Mouse (Mus musculus): ENCODE data around the gene Lcn2. TPM values are rescaled to one million over a fixed set of nuclear protein-coding genes. Genes with fewer than 3 reads are reported as not detected.
A peak's percentile ranks its signal among the peaks of the same experiment; 100 is the strongest.

Gene Lcn2
- total RNA-seq, 2 experiments from 2014 or later, result 682 to 3,591 TPM

DNA sequence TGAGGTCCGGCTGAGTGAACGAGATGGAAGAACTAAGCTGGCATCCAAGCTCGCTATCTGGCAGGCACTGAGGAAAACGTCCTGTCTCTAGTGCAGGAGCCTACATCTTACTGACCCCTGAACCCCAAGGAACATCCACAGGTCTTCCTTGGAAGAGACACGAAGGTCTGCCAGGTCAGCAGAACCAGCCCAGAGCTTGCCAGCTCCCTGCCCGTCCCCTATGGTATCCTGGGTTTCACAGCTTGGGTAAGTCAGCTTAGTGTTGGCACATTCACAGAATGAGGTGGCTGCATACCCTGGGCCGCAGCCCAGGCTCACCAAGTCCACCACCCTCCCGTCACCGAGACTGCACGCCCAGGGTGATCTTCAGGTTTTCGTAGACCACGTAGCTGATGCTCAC is 27.7 kb upstream of the Lcn2 start:
- ATAC-seq (ENCODE audit: poor library complexity, severe bottlenecking), result no peak

DNA sequence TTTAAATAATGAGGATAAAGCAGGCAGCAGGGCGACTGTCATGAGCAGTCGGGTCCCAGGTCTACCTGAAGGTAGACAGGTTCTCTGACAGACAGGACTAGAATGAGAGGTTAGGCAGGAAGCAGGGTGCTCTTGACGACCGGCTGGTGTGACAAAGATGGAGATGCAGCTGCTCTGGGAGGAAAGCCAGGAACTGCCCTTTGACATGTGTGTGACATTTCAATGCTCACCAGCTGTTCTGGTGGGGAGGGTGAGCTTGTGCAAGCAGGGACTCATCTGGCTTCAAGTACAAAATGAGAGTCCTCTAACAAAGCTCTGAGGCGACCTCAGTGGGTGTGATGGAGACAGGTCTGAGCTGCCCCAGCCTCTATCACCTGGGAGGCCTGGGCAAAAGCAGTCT is 25.9 kb upstream of the Lcn2 start:
- no peak for ATAC-seq (ENCODE audit: poor library complexity, severe bottlenecking)

DNA sequence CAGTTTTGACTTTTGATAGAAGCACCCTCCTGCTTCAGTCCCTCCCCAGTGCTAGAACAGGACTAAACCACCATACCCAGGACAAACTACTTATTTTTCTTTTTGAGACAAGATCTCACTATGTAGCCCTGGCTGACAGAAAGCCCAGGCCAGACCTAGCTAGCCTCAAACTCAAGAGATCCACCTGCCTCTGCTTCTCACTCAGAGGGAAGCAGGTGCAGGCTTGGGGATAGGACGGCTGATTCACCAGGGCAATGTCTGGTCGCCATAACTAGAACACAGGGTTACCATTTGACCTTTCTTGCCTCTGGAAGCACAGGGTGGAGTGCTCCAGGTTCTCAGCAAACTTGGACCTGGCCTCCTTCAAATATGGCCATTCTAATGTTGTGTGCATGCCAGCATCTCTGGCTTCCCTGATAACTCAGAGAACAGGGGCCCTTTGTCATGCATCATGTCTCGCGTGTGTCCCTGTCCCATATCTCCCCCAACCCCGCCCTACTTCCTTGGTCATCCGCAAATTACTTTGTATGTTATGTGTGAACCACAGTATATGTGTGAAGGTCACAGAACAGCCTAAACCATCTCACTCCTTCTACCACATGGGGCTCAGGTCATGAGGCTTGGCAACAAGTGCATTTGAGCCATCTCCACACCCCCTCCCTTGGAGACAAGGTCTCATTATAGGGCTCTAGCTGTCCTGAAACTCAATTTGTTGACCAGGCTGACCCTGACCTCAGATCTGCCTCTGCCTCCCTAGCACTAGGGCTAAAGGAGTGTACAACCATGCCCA is 24.9 kb upstream of the Lcn2 start:
- ATAC-seq (ENCODE audit: poor library complexity, severe bottlenecking), result no peak

DNA sequence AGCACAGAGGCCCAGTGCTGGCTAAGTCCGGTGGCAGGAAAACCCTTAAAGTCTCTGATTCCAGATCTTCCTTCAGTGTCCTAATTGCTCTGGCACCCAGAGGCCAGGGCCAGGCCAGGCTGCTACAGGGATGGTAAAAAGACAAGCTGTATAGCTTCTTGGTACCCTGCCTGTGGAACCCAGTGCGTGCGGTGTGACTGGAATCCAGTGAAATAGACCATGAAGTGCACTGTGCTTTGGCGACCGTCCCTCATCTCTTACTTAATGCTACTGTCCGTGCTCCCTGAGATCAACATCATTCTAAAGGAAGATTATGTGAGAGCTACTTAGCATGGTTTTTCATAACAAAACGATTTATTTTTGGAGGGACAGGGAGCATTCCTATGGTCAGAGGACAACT is 23.4 kb upstream of the Lcn2 start:
- ATAC-seq (ENCODE audit: poor library complexity, severe bottlenecking), result no peak

DNA sequence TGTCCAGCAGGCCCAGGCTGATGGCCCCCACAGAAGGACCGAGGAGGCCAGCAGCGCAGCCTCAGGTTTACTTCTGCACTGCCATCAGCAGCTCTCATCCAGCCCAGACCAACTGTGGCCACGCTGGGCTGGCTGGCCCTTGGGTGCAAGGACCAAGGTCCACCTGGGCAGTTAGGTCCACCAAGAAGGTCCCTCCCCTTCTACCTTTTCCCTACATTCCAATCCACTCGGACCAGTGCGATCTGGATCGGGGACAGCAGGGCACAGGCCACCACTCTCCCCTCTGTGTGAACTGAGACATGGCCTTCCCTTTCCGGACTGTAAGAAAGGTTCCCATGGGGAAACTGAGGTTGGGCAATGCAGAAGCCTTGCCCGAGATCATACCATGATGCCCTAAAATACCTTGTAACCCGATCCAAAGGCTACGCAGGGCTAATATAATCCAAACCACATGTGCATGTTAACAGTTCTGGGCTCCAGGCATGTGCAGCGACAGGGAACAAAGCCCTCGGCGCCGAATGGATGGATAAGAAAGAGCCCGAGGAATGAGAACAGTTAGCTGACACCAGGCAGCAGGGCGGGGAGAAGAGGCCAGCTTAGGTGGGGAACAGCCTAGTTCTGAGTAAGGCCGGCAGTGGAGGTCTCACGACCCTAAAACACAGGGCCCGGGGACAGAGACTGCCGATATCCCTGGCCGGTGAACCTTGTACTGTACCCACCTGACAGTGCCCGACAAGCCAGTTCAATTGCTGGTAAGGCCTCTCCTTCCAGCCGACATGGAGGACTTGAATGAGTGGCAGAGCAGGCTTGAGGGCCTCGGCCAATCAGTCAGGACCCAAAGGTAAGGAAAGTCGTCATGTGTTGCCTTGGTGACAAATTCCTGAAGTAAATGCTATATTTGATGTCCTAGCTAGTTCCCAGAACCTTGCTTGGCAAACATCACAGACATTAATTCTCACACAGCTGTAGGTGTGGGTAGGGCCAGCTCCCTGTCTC is 20.7 kb upstream of the Lcn2 start:
- ATAC-seq (ENCODE audit: poor library complexity, severe bottlenecking), result no peak

DNA sequence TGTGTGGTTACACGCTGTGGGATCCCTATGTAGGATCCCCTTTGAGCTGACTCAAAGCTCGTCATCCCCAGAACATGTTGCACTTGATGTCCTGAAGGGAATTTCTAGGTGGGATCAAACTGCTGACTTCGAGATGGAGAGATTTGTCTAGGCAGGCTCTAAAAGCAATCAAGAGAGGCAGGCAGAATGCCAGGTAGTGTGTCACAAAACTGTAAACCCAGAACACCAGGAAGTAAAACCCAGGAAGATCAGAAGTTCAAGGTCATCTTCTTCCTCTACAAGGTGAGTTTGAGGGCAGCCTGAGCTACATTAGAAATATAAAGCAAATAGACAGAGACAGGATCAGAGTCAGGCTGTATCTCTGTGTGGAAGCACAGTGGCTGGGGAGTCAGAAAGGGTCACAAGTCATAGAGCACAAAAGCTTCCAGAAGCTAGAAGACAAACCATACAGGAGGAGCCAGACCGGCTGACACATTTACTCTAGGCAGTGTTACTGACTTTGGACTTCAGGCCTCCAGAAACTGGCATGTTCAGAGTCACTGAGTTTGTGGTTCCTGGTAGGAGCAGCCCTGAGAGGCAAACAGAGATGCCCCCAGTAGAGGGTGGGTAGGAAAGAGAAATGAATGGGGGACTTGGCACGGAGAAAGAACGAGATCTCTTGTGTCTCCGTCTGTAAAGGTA is 19.2 kb upstream of the Lcn2 start:
- no peak for ATAC-seq (ENCODE audit: poor library complexity, severe bottlenecking)

DNA sequence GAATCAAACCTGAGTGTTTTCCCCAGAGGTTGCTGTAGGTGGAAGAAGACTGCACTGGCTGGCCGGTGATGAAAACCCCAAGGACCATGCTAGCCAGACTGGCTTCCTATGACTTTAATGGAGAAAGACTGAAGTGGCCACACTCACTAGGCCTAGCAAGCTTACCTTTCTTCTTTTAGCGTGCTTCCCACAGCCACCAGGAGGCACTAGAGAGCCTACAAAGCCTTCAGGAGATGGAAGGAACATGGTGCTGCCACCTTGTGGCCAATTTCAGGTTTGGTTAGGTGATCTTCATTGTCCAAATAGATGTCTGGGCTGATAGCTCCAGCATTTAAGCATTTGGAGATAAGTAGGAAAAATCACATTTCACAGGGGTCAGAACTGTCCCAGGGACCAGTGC is 16.6 kb upstream of the Lcn2 start:
- peak; percentile 99 for ATAC-seq (ENCODE audit: poor library complexity, severe bottlenecking)

DNA sequence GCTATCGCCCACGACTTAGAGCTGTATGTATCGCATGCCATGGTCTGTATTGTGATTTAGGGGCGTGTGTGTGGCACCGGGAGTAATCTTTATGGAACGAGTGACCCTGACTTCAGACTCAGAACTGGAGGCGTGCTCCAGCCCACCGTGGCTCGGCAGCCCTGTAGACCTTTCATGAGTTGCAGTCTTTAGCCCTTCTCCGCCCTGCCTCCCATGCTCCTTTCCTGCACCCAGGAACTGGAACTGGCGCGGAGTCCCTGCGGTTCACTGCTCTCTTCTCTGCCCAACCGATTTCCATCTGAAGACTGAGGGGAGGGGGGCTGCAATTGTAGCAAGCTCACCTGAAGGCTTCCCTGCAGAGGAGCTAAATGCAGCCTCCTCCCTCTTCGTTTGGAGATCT is 8.6 kb upstream of the Lcn2 start:
- no peak for ATAC-seq (ENCODE audit: poor library complexity, severe bottlenecking)

DNA sequence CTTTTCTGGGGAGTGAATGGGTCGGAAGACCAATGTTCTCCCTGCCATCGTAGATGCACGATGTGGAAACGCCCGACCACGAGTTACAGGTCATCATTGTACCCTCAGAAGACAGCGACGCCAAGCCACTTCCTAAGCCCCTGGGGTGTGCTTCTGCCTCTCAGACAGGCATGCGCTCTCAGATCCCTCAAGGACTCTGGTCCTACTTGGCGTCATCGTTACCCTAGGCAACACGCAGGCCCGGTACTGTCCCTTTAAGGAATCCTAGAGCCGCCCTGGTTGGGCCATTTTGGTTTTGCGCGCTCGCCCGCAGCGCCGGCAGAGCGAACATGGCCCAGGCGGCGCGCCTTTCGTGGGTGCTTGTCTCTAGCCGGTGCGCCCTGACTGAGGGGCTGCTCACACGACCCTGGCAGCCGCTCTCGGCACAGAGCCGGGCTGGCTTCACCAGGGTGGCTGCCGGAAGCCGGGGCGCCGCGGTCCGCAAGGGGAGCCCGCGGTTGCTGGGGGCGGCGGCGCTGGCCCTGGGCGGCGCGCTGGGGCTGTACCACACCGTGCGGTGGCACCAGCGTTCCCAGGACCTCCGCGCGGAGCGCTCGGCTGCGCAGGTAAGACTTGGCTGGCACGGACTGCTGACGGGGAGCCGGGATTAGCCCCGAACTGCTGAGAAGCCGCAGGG is 8.0 kb upstream of the Lcn2 start:
- peak; percentile 74 for ATAC-seq (ENCODE audit: poor library complexity, severe bottlenecking)

DNA sequence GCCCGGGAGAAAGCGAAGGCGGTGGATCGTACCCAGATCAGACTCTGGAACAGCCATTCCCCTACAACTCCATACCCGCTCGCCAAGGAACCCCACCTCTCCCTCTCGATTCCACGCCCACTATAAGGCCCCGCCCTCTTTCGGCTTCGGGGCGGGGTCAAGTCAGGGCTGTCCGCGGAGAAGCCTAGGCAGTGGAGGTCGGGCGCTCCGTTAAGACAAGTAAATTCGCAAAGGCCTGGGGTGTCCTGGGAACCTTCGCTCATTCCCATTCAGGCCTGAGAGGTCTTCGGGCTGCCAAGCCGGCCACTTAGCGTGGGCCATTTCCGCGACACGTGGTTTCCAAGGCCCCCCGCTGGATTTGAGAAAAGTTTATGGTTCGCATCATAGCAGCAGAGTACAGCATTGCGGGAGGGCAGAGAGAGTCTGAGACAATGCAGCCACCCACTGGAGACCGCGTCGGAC is 7.5 kb upstream of the Lcn2 start, which contains the start of gene Ptges2:
TSS of gene Ptges2 (plus strand) at position 413 of the 462 bp plus-strand sequence.
- peak; percentile 80 for ATAC-seq (ENCODE audit: poor library complexity, severe bottlenecking)

DNA sequence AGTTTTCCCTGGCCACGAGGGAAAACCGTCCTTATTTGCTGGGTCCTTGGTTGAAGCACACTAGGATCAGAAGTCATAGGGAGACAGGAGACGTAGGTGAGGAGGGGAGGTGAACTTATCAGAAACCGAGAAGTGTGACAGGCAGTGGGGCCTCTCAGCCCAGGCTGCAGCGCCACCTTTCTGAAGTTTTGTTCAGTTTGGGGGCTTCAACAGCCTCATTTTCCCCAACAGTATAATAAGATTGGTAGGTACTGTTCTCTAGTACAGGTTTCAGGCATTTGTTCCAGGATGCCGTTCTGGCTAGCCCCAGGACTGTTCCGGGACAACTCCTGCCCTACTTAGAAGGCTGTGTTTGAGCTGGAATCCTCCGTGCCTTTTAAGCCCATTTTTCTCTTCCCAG is 6.9 kb upstream of the Lcn2 start:
- no peak for ATAC-seq (ENCODE audit: poor library complexity, severe bottlenecking)

DNA sequence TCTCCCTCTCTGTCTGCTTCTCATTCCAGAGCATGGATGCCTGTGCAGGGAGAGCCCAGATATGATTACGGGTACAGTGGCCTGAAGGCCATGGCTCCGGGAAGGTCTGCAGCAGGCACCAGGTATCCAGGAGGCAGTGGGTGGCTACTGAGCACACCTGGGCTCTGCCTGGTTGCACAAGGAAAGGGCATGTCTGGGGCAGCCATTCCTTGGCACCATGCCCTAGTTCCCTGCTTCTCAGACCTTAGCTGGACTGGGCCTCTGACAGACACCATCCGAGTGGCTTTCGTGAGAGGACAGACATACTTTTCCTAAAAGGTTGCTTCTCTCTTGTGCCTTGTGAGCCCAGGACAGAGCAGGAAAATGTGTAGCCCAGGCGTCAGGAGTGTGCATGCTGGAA is 4.0 kb upstream of the Lcn2 start:
- ATAC-seq (ENCODE audit: poor library complexity, severe bottlenecking), result no peak

DNA sequence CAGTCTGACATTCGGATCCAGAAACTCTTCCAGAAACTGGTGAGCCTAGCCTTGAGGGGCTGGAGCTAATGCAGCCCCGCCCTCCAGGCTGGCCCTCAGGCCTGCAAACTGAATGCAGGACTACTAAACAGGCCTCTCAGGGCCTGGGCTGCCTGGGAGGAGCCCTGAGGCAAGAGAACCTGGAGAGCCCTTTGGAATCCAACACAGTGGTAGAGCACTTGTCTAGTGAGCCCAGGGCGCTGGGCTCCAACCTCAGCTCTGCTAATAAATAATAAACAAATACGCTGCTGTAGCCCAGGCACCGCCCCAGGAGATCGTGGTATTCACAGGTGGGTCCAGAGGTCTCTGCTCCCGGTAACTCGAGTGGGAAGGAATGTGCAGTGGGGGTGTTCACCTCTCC is 2.8 kb upstream of the Lcn2 start:
- no peak for ATAC-seq (ENCODE audit: poor library complexity, severe bottlenecking)

DNA sequence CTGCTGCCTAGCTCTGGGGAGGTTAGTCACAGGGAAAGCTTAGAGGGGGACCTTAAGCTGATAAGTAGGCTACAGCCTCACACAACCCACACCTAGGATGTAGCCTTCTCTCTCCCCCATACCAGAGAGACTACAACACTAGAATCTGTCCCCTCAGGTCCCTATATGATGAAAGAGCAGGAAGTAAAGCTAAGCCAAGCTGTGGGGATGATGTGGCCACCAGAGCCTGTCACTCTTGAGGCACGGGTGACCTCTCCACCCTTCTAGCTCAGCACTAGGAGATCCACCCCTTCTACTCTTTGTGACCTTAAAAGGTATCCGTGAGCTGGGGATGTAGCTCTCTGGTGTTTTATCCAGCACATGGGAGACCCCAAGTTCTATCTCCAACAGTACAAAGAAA is 1.1 kb upstream of the Lcn2 start:
- ATAC-seq (ENCODE audit: poor library complexity, severe bottlenecking), result peak; percentile 57

DNA sequence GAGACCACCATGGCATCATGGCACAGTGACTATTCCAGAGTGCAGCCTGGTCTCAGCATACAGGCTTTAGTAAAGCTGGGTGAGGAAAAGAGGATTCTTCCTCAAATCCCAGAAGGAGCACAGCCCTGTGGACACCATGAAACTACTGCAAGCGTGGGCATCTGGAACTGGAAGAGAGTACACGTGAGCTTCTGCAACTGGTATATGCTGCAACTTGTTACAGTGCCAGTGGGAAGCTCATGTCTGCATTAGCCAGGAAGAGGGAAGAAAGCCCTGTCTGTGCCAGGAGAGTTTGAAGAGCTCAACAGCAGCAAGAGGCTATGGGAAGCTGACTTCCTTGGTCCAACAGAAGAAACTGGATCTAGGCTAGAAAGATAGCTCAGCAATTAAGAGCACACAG is 5.4 kb downstream of the Lcn2 start:
- ATAC-seq (ENCODE audit: poor library complexity, severe bottlenecking), result no peak

DNA sequence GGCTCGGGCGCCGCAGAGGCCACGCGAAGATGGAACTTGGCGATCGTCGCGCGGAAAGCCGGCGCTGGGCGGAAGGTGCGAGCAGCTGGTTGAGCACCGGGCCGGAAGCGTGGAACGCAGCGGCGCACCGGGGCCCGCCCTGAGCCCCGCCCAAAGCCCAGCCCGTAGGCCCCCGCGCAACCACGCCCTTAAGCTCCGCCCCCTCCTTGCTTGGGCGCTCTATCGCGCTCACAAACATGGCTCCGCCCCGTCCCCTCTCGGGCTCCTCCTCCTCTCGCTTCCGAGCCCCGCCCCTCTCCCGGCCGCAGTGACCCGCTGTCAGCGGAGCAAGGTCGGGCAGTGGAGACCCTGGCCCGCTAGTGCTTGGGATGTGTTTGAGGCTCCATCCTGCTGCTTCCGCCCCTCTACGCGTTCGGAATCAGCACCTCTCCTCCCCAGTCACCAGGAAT is 6.3 kb downstream of the Lcn2 start, which contains the start of gene 1110008P14Rik:
TSS of gene 1110008P14Rik (minus strand) at position 164 of the 449 bp plus-strand sequence.
- peak; percentile 90 for ATAC-seq (ENCODE audit: poor library complexity, severe bottlenecking)

DNA sequence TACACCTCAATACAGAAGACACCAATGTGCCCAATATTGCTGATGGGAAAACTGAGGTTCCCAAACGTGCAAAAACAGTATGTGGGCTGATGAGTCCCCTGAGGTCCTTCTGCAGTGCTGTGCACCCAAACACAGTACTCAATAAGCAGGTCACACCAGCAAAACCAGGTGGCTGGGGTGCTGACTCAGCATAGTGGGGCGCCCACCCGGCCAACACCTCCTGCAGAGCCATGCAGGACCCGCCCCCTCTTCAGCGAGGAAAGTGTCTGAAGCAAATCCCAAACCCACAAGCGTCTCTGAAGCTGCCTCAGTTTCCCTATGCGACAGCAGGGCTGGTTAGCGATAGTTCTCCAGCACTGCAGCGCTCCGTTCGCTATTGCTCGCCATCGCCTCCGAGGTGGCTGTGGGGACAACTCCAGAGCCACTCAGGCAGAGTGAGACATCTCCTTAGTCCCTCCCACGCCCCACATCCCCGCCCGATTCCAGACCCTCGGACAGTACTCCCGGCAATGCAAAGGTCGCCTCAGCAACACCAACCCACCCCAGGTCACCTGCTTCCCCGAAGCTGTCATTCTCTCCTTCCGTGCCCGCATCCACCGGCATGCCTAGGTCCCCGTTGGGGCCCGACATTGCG is 6.8 kb downstream of the Lcn2 start:
- ATAC-seq (ENCODE audit: poor library complexity, severe bottlenecking), result peak; percentile 5; the same call in 1 of the 2 replicates

DNA sequence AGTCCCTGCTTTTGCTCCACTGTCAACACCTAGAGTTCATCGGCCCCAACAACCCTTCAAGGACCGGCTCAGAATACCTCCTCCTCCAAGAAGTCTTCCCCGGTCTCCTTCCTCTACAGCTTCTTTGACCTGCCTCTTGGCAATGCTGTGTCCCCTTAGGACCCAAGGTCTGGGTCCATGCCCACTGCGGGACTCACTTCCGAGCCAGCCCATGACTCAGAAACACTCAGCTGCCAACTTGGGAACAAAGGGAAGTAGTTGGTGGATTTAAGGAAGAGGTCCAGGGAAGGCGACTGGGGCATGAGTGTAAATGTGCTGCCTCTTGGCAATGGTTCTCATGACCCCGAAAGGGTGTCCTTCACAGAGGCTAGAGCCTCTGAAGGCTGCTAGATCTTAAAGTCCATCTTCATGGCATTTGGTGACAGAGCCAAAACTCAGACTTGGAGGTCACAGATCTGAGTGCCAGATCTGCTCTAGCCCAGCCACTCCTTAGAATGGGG is 8.0 kb downstream of the Lcn2 start:
- ATAC-seq (ENCODE audit: poor library complexity, severe bottlenecking), result no peak

DNA sequence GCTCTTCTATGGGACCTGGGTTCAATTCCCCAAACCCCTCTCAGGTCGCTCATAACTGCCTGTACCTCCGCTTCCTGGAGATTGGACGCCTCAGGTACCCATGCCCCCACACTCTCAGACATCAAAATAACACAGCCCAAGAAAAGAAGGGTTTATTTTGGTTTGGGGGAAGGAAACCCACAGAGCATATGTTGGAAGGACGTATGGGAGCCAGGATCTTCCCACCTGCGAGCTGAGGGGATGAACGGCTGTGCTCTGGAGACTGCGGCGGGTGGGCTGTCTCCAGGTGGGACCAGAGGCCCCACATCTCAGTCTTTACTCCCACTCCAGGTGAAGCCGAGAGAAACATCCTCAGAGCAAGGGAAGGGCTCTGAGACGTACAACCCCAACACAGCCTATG is 11.1 kb downstream of the Lcn2 start:
- ATAC-seq (ENCODE audit: poor library complexity, severe bottlenecking), result no peak
